19 mouse cellular contexts compared by ENCODE assay signal in the genomic region with DNA sequence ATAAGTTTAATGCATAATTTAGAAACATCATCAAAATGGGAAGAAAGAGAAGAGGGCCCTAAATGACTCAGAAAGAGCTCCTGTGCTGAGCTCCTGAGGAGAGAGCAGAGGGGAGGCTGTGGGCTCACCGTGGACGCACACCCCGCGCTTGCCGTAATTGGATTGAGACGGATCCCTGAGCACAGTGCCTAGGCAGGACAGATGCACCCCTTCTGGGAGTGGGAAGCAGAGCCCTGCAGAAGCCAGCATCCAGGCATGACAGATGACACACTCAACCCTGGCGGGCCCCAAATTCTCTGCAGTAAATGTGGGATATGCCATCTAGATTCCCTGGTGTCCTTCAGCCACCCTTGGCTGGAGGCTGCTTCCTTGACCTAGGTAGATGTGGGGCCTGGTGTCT.
DNase-seq lines count a peak whose midpoint lies in the region; ATAC-seq and TF ChIP-seq lines count a peak whose summit lies in the region.
"Had no signal": no experiment of that assay in that cellular context is flagged by ENCODE, and none has a peak within 500 bp of the region (broad histone marks: within the 10 kb centered on the region; RNA-seq: fewer than 3 reads in every experiment).

No protein-coding gene starts in this region.

- no peaks in the 10 kb centered on the region for H3K9me3 ChIP-seq in hindbrain, embryonic 16.5 days (ENCODE audit: control insufficient read depth, low read length)
- no peaks in the 10 kb centered on the region for H3K9me3 ChIP-seq in hindbrain, embryonic 14.5 days (ENCODE audit: control insufficient read depth, low read length)
- no peaks in the 10 kb centered on the region for H3K9me3 ChIP-seq in neural tube, embryonic 14.5 days (ENCODE audit: control insufficient read depth, low read length)
- H3K9me3 ChIP-seq in neural tube, embryonic 15.5 days (replicated peaks): no peaks in the 10 kb centered on the region
- H3K9me3 ChIP-seq: embryonic facial prominence, embryonic 12.5 days; forebrain, embryonic 15.5 days; heart, embryonic 13.5 days had no signal

- no peak for TF ChIP-seq CTCF in layer of hippocampus, adult 2 months (conservative IDR thresholded peaks at IDR 0.05)

- no peak for ATAC-seq in hindbrain, embryonic 16.5 days
- ATAC-seq in hindbrain, embryonic 14.5 days (ENCODE audit: low FRiP score): no peak
- ATAC-seq in neural tube, embryonic 14.5 days (ENCODE audit: low read depth): peak; percentile 50; the same call in 1 of the 2 replicates
- ATAC-seq in neural tube, embryonic 15.5 days (ENCODE audit: low FRiP score): no peak
- ATAC-seq: activated CD4-positive, CD25-positive, alpha-beta regulatory T cell, adult 4 months; forebrain, embryonic 15.5 days; Patski had no signal

- peaks cover 6% of the 10 kb centered on the region for H3K4me1 ChIP-seq in hindbrain, embryonic 16.5 days (ENCODE audit: control insufficient read depth, insufficient read depth, low read depth, low read length)
- peaks cover 7% of the 10 kb centered on the region; the same call in 1 of the 2 replicates for H3K4me1 ChIP-seq in hindbrain, embryonic 14.5 days (replicated peaks; ENCODE audit: control insufficient read depth, insufficient read depth, low read length)
- peaks cover 2% of the 10 kb centered on the region; the same call in 1 of the 2 replicates for H3K4me1 ChIP-seq in neural tube, embryonic 14.5 days (ENCODE audit: control insufficient read depth, insufficient read depth, low read length)
- peaks cover 30% of the 10 kb centered on the region for H3K4me1 ChIP-seq in neural tube, embryonic 15.5 days
- H3K4me1 ChIP-seq: embryonic facial prominence, embryonic 12.5 days; forebrain, embryonic 15.5 days had no signal

- H3K27me3 ChIP-seq in hindbrain, embryonic 16.5 days (replicated peaks; ENCODE audit: control insufficient read depth, insufficient read depth, low read length): no peaks in the 10 kb centered on the region
- no peaks in the 10 kb centered on the region for H3K27me3 ChIP-seq in hindbrain, embryonic 14.5 days (ENCODE audit: control insufficient read depth, insufficient read depth, low read length)
- H3K27me3 ChIP-seq in neural tube, embryonic 14.5 days (ENCODE audit: control insufficient read depth, insufficient read depth, low read length): no peaks in the 10 kb centered on the region
- H3K27me3 ChIP-seq in neural tube, embryonic 15.5 days (replicated peaks): no peaks in the 10 kb centered on the region
- H3K27me3 ChIP-seq: embryonic facial prominence, embryonic 12.5 days; forebrain, embryonic 15.5 days had no signal

- DNase-seq in hindbrain, embryonic 14.5 days (ENCODE audit: low spot score): no peak
- peak in 1 of 2 experiments; percentile 57 for DNase-seq in layer of hippocampus, adult 2 months (ENCODE audit: low spot score in 2 of 2)
- no peak for DNase-seq in layer of hippocampus, postnatal 10 days (ENCODE audit: low spot score in 2 of 2)
- DNase-seq in ovary, postnatal 14 days (ENCODE audit: low spot score): no peak
- DNase-seq: adrenal gland, postnatal 14 days; cerebellum, adult 11-12 months; cerebellum, adult 9-10 months; cerebellum, postnatal 25 days; gastrocnemius, postnatal 36 days; heart, adult 11 months; heart, postnatal 36 days had no signal

- 63% methylated on average over 7 of the region's 7 CpGs for WGBS in hindbrain, embryonic 16.5 days
- 59% methylated on average over 7 of the region's 7 CpGs for WGBS in hindbrain, embryonic 14.5 days
- 65% methylated on average over 7 of the region's 7 CpGs for WGBS in neural tube, embryonic 14.5 days
- 74% methylated on average over 7 of the region's 7 CpGs for WGBS in neural tube, embryonic 15.5 days

- no peak overlapping the region; the same call in 1 of the 2 replicates for H3K9ac ChIP-seq in hindbrain, embryonic 16.5 days (ENCODE audit: low read depth, low read length)
- no peak overlapping the region for H3K9ac ChIP-seq in hindbrain, embryonic 14.5 days
- H3K9ac ChIP-seq in neural tube, embryonic 14.5 days (replicated peaks; ENCODE audit: low read depth, low read length): no peak overlapping the region
- H3K9ac ChIP-seq in neural tube, embryonic 15.5 days (replicated peaks): no peak overlapping the region
- H3K9ac ChIP-seq: embryonic facial prominence, embryonic 12.5 days; forebrain, embryonic 15.5 days; heart, embryonic 13.5 days had no signal

- no peak overlapping the region for H3K4me2 ChIP-seq in hindbrain, embryonic 16.5 days (ENCODE audit: low read length)
- no peak overlapping the region for H3K4me2 ChIP-seq in hindbrain, embryonic 14.5 days (replicated peaks)
- H3K4me2 ChIP-seq in neural tube, embryonic 14.5 days (ENCODE audit: low read depth, low read length): no peak overlapping the region
- H3K4me2 ChIP-seq in neural tube, embryonic 15.5 days: no peak overlapping the region
- H3K4me2 ChIP-seq: embryonic facial prominence, embryonic 12.5 days; forebrain, embryonic 15.5 days; heart, embryonic 13.5 days had no signal

- H3K4me3 ChIP-seq in hindbrain, embryonic 16.5 days (ENCODE audit: low read length): no peak overlapping the region
- H3K4me3 ChIP-seq in hindbrain, embryonic 14.5 days (replicated peaks; ENCODE audit: low read length): no peak overlapping the region
- H3K4me3 ChIP-seq in layer of hippocampus, adult 2 months: no peak overlapping the region
- H3K4me3 ChIP-seq in neural tube, embryonic 14.5 days (ENCODE audit: low read depth, low read length): no peak overlapping the region
- H3K4me3 ChIP-seq in neural tube, embryonic 15.5 days (replicated peaks): no peak overlapping the region
- H3K4me3 ChIP-seq: embryonic facial prominence, embryonic 12.5 days; forebrain, embryonic 15.5 days; heart, embryonic 13.5 days had no signal

- peak overlapping the region; percentile 12; the same call in 1 of the 2 replicates for H3K27ac ChIP-seq in hindbrain, embryonic 16.5 days (ENCODE audit: low read depth, low read length)
- no peak overlapping the region for H3K27ac ChIP-seq in hindbrain, embryonic 14.5 days
- H3K27ac ChIP-seq in layer of hippocampus, adult 2 months: peak overlapping the region; percentile 19; the same call in 1 of the 2 replicates
- H3K27ac ChIP-seq in neural tube, embryonic 14.5 days (ENCODE audit: low read depth, low read length): peak overlapping the region; percentile 56; the same call in 1 of the 2 replicates
- no peak overlapping the region; the same call in 1 of the 2 replicates for H3K27ac ChIP-seq in neural tube, embryonic 15.5 days (replicated peaks)
- H3K27ac ChIP-seq: embryonic facial prominence, embryonic 12.5 days; forebrain, embryonic 15.5 days; heart, embryonic 13.5 days had no signal

- H3K36me3 ChIP-seq in hindbrain, embryonic 16.5 days (ENCODE audit: control insufficient read depth, insufficient read depth, low read length): no peaks in the 10 kb centered on the region
- H3K36me3 ChIP-seq in hindbrain, embryonic 14.5 days (replicated peaks; ENCODE audit: control insufficient read depth, insufficient read depth): no peaks in the 10 kb centered on the region
- no peaks in the 10 kb centered on the region for H3K36me3 ChIP-seq in neural tube, embryonic 14.5 days (ENCODE audit: control insufficient read depth, insufficient read depth, low read length)
- no peaks in the 10 kb centered on the region for H3K36me3 ChIP-seq in neural tube, embryonic 15.5 days
- H3K36me3 ChIP-seq: embryonic facial prominence, embryonic 12.5 days; forebrain, embryonic 15.5 days; heart, embryonic 13.5 days had no signal

Comparison
In these comparisons a context has a peak if more than half of its experiments do, and no peak if none do; other contexts are left out.
1. H3K27ac ChIP-seq: peak in hindbrain, embryonic 16.5 days (single experiment), layer of hippocampus, adult 2 months (single experiment) and neural tube, embryonic 14.5 days (single experiment); none in hindbrain, embryonic 14.5 days (single experiment) and neural tube, embryonic 15.5 days (single experiment).